Mouse (Mus musculus): ENCODE measurements around the gene Apoc2. TPM values are rescaled to one million over a fixed set of nuclear protein-coding genes. Genes with fewer than 3 reads are reported as not detected.

Gene Apoc2
- total and polyA plus RNA-seq, 3 experiments = not detected

DNA sequence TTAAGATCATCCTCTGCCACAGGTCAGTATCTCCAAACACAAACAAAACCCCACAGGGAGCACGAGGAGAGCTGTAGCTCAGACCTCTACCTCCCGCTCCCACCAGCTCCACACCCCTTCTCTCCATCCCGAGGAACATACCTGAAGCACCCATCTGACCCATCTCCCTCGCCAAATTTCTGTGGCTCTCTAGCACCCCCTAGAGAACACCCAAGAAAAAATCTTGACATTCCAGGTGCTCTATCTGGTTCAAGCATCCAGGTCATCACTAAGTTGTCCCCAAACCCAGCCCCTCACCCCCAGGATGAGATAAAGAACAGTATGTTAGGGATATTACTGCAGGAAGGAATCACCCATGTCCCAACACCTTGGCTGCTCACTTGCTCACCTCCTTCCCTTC, 35.5 kb upstream of the Apoc2 start:
- Histone ChIP-seq H3K4me3 (ENCODE audit: control insufficient read depth in 1 of 2, insufficient read depth in 1 of 2, low read depth in 2 of 2, low read length in 2 of 2) (no peak overlapping the region), H3K36me3 (ENCODE audit: control insufficient read depth in 1 of 2, insufficient read depth in 2 of 2, low read length in 2 of 2) (peaks cover 8 to 14% of the 10 kb centered on the region in 2 experiments)
- TF ChIP-seq GABPA (IDR thresholded peaks at IDR 0.05; ENCODE audit: low read depth, low read length) = no peak
- TF ChIP-seq ZNF384 (IDR thresholded peaks at IDR 0.05; ENCODE audit: low read depth, low read length) = no peak
- TF ChIP-seq RAD21 (IDR thresholded peaks at IDR 0.05; ENCODE audit: low read depth, low read length) = peak; percentile 20; the same call in 1 of the 2 replicates
- no peak for TF ChIP-seq ZKSCAN1 (IDR thresholded peaks at IDR 0.05; ENCODE audit: low read depth, low read length)
- peak; percentile 36 to 62 (median 56) for TF ChIP-seq CTCF (IDR thresholded peaks at IDR 0.05 in 2 of 3, conservative IDR thresholded peaks at IDR 0.05 in 1 of 3; ENCODE audit: control insufficient read depth in 1 of 3, insufficient read depth in 1 of 3, low read depth in 2 of 3, low read length in 3 of 3, poor library complexity in 1 of 3, severe bottlenecking in 1 of 3)

DNA sequence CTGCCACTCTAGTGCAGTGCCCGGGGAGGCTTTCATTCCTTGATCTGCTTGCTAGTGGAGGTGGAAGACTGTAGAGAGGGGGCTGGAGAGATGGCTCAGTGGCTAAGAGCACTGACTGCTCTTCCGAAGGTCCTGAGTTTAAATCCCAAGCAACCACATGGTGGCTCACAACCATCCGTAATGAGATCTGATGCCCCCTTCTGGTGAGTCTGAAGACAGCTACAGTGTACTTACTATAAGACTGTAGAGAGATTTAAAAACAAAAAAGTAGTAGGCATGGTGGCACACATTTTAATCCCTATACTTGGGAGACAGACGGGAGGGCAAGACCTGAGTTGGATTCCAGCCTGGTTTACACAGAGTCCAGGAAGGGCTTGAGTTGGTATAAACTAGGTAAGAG, 34.7 kb upstream of the Apoc2 start:
- peak; percentile 51 for DNase-seq (ENCODE audit: low read depth, low spot score)
- H3K27me3 ChIP-seq (ENCODE audit: control insufficient read depth in 1 of 2, insufficient read depth in 2 of 2, low read length in 2 of 2) = no peaks in the 10 kb centered on the region
- no peak overlapping the region for H3K27ac ChIP-seq (ENCODE audit: control insufficient read depth, low read depth, low read length)
- no peak for TF ChIP-seq GABPA (IDR thresholded peaks at IDR 0.05; ENCODE audit: low read depth, low read length)
- TF ChIP-seq POLR2AphosphoS2 (IDR thresholded peaks at IDR 0.05; ENCODE audit: low read length) = no peak
- no peak for TF ChIP-seq ELF1 (IDR thresholded peaks at IDR 0.05; ENCODE audit: low read depth, low read length)
- no peak for TF ChIP-seq ZKSCAN1 (IDR thresholded peaks at IDR 0.05; ENCODE audit: low read depth, low read length)
- peak; percentile 60 for TF ChIP-seq SMC3 (IDR thresholded peaks at IDR 0.05; ENCODE audit: low read depth, low read length)
- peak; percentile 19 to 62 (median 42); a peak in 4 of 6 replicates for TF ChIP-seq CTCF (IDR thresholded peaks at IDR 0.05 in 2 of 3, conservative IDR thresholded peaks at IDR 0.05 in 1 of 3; ENCODE audit: control insufficient read depth in 1 of 3, insufficient read depth in 1 of 3, low read depth in 2 of 3, low read length in 3 of 3, poor library complexity in 1 of 3, severe bottlenecking in 1 of 3)
- no peak for TF ChIP-seq NRF1 (IDR thresholded peaks at IDR 0.05; ENCODE audit: insufficient read depth, low read depth, low read length, poor library complexity, severe bottlenecking)
- peak; percentile 16; the same call in 1 of the 2 replicates for TF ChIP-seq ZC3H11A (IDR thresholded peaks at IDR 0.05; ENCODE audit: low read depth, low read length)
- no peak for TF ChIP-seq GATA1 (IDR thresholded peaks at IDR 0.05; ENCODE audit: low read depth, low read length)
- H3K9ac ChIP-seq (ENCODE audit: control insufficient read depth, low read depth, low read length, poor library complexity, severe bottlenecking) = no peak overlapping the region
- peaks cover 9 to 14% of the 10 kb centered on the region in 2 experiments for H3K36me3 ChIP-seq (ENCODE audit: control insufficient read depth in 1 of 2, insufficient read depth in 2 of 2, low read length in 2 of 2)
- H3K4me3 ChIP-seq (ENCODE audit: control insufficient read depth in 1 of 2, insufficient read depth in 1 of 2, low read depth in 2 of 2, low read length in 2 of 2) = no peak overlapping the region
- no peaks in the 10 kb centered on the region for H3K9me3 ChIP-seq (replicated peaks; ENCODE audit: insufficient read depth, low read length)
- H3K79me2 ChIP-seq (ENCODE audit: control insufficient read depth, insufficient read depth, low read length, poor library complexity) = peaks cover 20% of the 10 kb centered on the region
- peaks cover 0 to 18% of the 10 kb centered on the region in 2 experiments; a peak in 2 of 4 replicates for H3K4me1 ChIP-seq (ENCODE audit: control insufficient read depth in 1 of 2, insufficient read depth in 2 of 2, low read length in 2 of 2)

More for the DNA sequence above, 35.5 kb upstream of the Apoc2 start:
- Histone ChIP-seq H3K9me3 (replicated peaks; ENCODE audit: insufficient read depth, low read length) (no peaks in the 10 kb centered on the region), H3K9ac (ENCODE audit: control insufficient read depth, low read depth, low read length, poor library complexity, severe bottlenecking) (no peak overlapping the region), H3K27me3 (ENCODE audit: control insufficient read depth in 1 of 2, insufficient read depth in 2 of 2, low read length in 2 of 2) (no peaks in the 10 kb centered on the region), H3K27ac (ENCODE audit: control insufficient read depth, low read depth, low read length) (no peak overlapping the region), H3K79me2 (ENCODE audit: control insufficient read depth, insufficient read depth, low read length, poor library complexity) (peaks cover 20% of the 10 kb centered on the region), H3K4me1 (ENCODE audit: control insufficient read depth in 1 of 2, insufficient read depth in 2 of 2, low read length in 2 of 2) (peaks cover 0 to 19% of the 10 kb centered on the region in 2 experiments; a peak in 2 of 4 replicates)
- peak; percentile 55 for DNase-seq (ENCODE audit: low read depth, low spot score)

DNA sequence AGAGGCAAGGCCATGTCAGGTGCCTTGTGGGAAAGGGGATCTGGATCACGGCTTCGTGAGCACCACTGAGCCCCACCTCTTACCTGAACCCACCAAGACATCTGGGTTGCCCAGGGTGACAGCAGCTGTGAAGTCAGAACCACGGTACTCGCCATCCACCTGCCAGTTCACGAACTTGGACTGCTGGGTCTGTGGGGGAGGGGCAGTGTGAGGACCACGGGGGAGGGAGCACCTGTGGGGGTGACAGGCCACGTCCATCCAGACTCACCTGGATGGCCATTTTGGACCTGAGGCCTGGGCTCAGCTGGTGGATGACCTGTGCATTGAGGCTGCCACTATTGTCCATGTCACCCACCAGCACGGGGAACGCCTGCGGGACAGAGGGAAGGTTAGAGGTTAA, 32.9 kb upstream of the Apoc2 start:
- no peak for DNase-seq (ENCODE audit: low read depth, low spot score)
- Histone ChIP-seq H3K4me3 (ENCODE audit: control insufficient read depth in 1 of 2, insufficient read depth in 1 of 2, low read depth in 2 of 2, low read length in 2 of 2) (no peak overlapping the region), H3K27me3 (ENCODE audit: control insufficient read depth in 1 of 2, insufficient read depth in 2 of 2, low read length in 2 of 2) (no peaks in the 10 kb centered on the region), H3K36me3 (ENCODE audit: control insufficient read depth in 1 of 2, insufficient read depth in 2 of 2, low read length in 2 of 2) (peaks cover 11 to 13% of the 10 kb centered on the region in 2 experiments), H3K9me3 (replicated peaks; ENCODE audit: insufficient read depth, low read length) (no peaks in the 10 kb centered on the region), H3K4me1 (ENCODE audit: control insufficient read depth in 1 of 2, insufficient read depth in 2 of 2, low read length in 2 of 2) (peaks cover 0 to 9% of the 10 kb centered on the region in 2 experiments; a peak in 1 of 4 replicates), H3K9ac (ENCODE audit: control insufficient read depth, low read depth, low read length, poor library complexity, severe bottlenecking) (no peak overlapping the region), H3K79me2 (ENCODE audit: control insufficient read depth, insufficient read depth, low read length, poor library complexity) (peaks cover 20% of the 10 kb centered on the region), H3K27ac (ENCODE audit: control insufficient read depth, low read depth, low read length) (no peak overlapping the region)
- TF ChIP-seq GABPA (IDR thresholded peaks at IDR 0.05; ENCODE audit: low read depth, low read length) (no peak), MAX (IDR thresholded peaks at IDR 0.05; ENCODE audit: low read length) (no peak)
